Comparison of ENCODE assay signal across 8 mouse cellular contexts in the genomic region with DNA sequence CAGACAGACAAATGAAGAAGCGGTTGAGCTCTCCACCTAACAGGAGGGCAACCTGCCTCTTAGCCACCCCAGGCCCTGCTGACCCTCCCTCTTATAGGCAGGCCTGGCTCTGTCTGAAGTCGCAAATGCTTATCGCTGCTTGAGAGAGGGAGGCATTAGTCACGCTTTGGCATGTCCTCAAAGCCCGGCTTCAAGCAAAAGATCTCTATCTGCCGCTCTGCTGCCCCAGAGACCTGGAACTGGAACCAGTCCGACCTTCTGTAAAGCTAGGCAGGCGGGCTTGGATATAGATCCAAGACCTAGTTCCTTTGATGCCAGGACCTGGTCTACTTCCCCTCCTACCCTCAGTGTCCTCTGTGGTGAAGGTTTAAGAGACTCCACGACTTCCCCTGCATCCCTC. TPM values are rescaled to one million over a fixed set of nuclear protein-coding genes. Genes with fewer than 3 reads are reported as not detected.
DNase-seq lines count a peak whose midpoint lies in the region; ATAC-seq lines count a peak whose summit lies in the region.
"Had no signal": no experiment of that assay in that cellular context is flagged by ENCODE, and none has a peak within 500 bp of the region (broad histone marks: within the 10 kb centered on the region; RNA-seq: fewer than 3 reads in every experiment).

No protein-coding gene starts in this region.

- intact Hi-C loops in left cerebral cortex, postnatal 4 days (cut with DNase I), result no loop called here
- intact Hi-C loops in left cerebral cortex, postnatal 10 days (cut with DNase I), result no loop called here

- no peaks in the 10 kb centered on the region for H3K9me3 ChIP-seq in forebrain, embryonic 10.5 days
- H3K9me3 ChIP-seq: forebrain, embryonic 15.5 days had no signal

- peak; percentile 47; the same call in 1 of the 2 replicates for ATAC-seq in cerebellum, adult (ENCODE audit: insufficient number of reproducible peaks, low FRiP score, low TSS enrichment)

- no peak overlapping the region for H3K27ac ChIP-seq in forebrain, embryonic 10.5 days
- H3K27ac ChIP-seq: forebrain, embryonic 15.5 days had no signal

- peaks cover 10% of the 10 kb centered on the region for H3K27me3 ChIP-seq in forebrain, embryonic 10.5 days (ENCODE audit: poor library complexity, severe bottlenecking)
- H3K27me3 ChIP-seq: forebrain, embryonic 15.5 days had no signal

- 77% methylated on average over 9 of the region's 9 CpGs for WGBS in forebrain, embryonic 10.5 days

- peak; percentile 71 for DNase-seq in left cerebral cortex, postnatal 4 days
- DNase-seq in left cerebral cortex, adult 9 months (ENCODE audit: low spot score in 2 of 2), result no peak
- DNase-seq in adrenal gland, adult (ENCODE audit: inconsistent age in 2 of 2, low spot score in 1 of 2), result peak; percentile 84 to 92
- peak; percentile 31 to 49 for DNase-seq in kidney, postnatal 4 days
- no peak for DNase-seq in forebrain, embryonic 10.5 days (ENCODE audit: extremely low spot score, low spot score)
- DNase-seq in left cerebral cortex, postnatal 10 days (ENCODE audit: extremely low spot score in 1 of 2, low spot score in 2 of 2), result no peak

- no peaks in the 10 kb centered on the region for H3K36me3 ChIP-seq in forebrain, embryonic 10.5 days (replicated peaks)
- H3K36me3 ChIP-seq: forebrain, embryonic 15.5 days had no signal

- no peak overlapping the region for H3K4me3 ChIP-seq in forebrain, embryonic 10.5 days
- H3K4me3 ChIP-seq: forebrain, embryonic 15.5 days had no signal

- H3K4me1 ChIP-seq in forebrain, embryonic 10.5 days, result peaks cover 27% of the 10 kb centered on the region

RNA-seq across cellular contexts. Expression of a gene that starts 29.0 kb away (rescaled TPM):
- 10 to 100 TPM; 27.7 TPM for total RNA-seq in left cerebral cortex, postnatal 4 days (2021)
- 28.3 and 30.2 TPM in 2 replicates for polyA plus RNA-seq in forebrain, embryonic 10.5 days (2016; fragmentation: Nextera tagmentation; extraction: Ambion mirVana)
- 10 to 100 TPM; 32.4 to 36.1 TPM for total RNA-seq in left cerebral cortex, postnatal 10 days (2021)

RNA-seq across cellular contexts. Expression of a gene that starts 41.7 kb away (rescaled TPM):
- 10 to 100 TPM; 74.9 to 76.5 TPM for total RNA-seq in left cerebral cortex, postnatal 4 days (2021)
- polyA plus RNA-seq in forebrain, embryonic 10.5 days (2016; fragmentation: Nextera tagmentation; extraction: Ambion mirVana), result 3.4 and 3.8 TPM in 2 replicates
- total RNA-seq in left cerebral cortex, postnatal 10 days (2021), result 100 to 1,000 TPM; 105 TPM

Comparison
In these comparisons a context has a peak if more than half of its experiments do, and no peak if none do; other contexts are left out.
1. DNase-seq: peak in left cerebral cortex, postnatal 4 days (single experiment), adrenal gland, adult (2 of 2) and kidney, postnatal 4 days (2 of 2); none in left cerebral cortex, adult 9 months (0 of 2), forebrain, embryonic 10.5 days (single experiment) and left cerebral cortex, postnatal 10 days (0 of 2).